Mouse (Mus musculus) intestine, postnatal 0 days (tissue): Measurements from ENCODE around the gene Nsg2. TPM values are rescaled to one million over a fixed set of nuclear protein-coding genes. Genes with fewer than 3 reads are reported as not detected.
"Not testable (repeated sequence)": the region's sequence is repeated elsewhere in the genome, so short reads cannot be mapped to it uniquely, and the experiment has no call there.

ENCODE experiments used
- ATAC-seq: fragments of 200-750 bp; cut with Nextera tagmentation; 2 replicates; pipeline ENCODE4 v1.8.0; 2017; ENCODE audit warnings: mild to moderate bottlenecking, moderate TSS enrichment, moderate library complexity
- H3K27ac ChIP-seq: fragments of 300-500 bp; sonication (generic); 2 replicates; pipeline ENCODE4 v1.5.1; 2014; ENCODE audit warnings: mild to moderate bottlenecking, low read depth, low read length, moderate library complexity
- H3K27me3 ChIP-seq: fragments of 300-500 bp; sonication (generic); replicated peaks from 2 replicates; pipeline ENCODE4 v1.6.1; 2014; ENCODE audit warnings: low read length, mixed read lengths; ENCODE audit not compliant: control insufficient read depth, insufficient read depth
- H3K36me3 ChIP-seq: fragments of 300-500 bp; sonication (generic); 2 replicates; pipeline ENCODE4 v1.6.1; 2014; ENCODE audit warnings: mild to moderate bottlenecking, moderate library complexity; ENCODE audit not compliant: control insufficient read depth, insufficient read depth
- H3K4me1 ChIP-seq: fragments of 300-500 bp; sonication (generic); replicated peaks from 2 replicates; pipeline ENCODE4 v1.6.1; 2014; ENCODE audit warnings: antibody characterized with exemption, low read length, mixed read lengths; ENCODE audit not compliant: control insufficient read depth, insufficient read depth
- H3K4me2 ChIP-seq: fragments of 300-500 bp; sonication (generic); replicated peaks from 2 replicates; pipeline ENCODE4 v1.6.1; 2014; ENCODE audit warnings: low read depth, mild to moderate bottlenecking, moderate library complexity
- H3K4me3 ChIP-seq: fragments of 300-500 bp; sonication (generic); 2 replicates; pipeline ENCODE4 v1.5.1; 2014; ENCODE audit warnings: low read depth, low read length
- H3K9ac ChIP-seq: fragments of 300-500 bp; sonication (generic); 2 replicates; pipeline ENCODE4 v1.6.1; 2014; ENCODE audit warnings: mild to moderate bottlenecking, low read depth, low read length
- H3K9me3 ChIP-seq: fragments of 300-500 bp; sonication (generic); 2 replicates; pipeline ENCODE4 v1.6.1; 2016; ENCODE audit warnings: mixed run types; ENCODE audit not compliant: control insufficient read depth
- CTCF ChIP-seq: sonication (generic); IDR thresholded peaks from 2 replicates; pipeline ENCODE4 v1.5.1; 2016; ENCODE audit warnings: low read depth, mild to moderate bottlenecking, control low read depth, antibody characterized with exemption, moderate library complexity
- WGBS: fragments of 180-500 bp; shearing (Covaris S2); extraction: QIAGEN DNeasy Blood & Tissue Kit; methylation state at CpG from one replicate; pipeline ENCODE4 v1.1.7; 2014; 5-methylcytosine and 5-hydroxymethylcytosine counted together
- polyA plus RNA-seq: library from polyadenylated mRNA; unstranded; fragments of >200 nt; fragmentation: Nextera tagmentation; extraction: Ambion mirVana; gene quantifications from 2 replicates; pipeline ENCODE4 v1.2.1, GENCODE M21; 2015

The Nsg2 gene
- polyA plus RNA-seq, 1 experiment from 2014 or later = 9.3 TPM

DNA sequence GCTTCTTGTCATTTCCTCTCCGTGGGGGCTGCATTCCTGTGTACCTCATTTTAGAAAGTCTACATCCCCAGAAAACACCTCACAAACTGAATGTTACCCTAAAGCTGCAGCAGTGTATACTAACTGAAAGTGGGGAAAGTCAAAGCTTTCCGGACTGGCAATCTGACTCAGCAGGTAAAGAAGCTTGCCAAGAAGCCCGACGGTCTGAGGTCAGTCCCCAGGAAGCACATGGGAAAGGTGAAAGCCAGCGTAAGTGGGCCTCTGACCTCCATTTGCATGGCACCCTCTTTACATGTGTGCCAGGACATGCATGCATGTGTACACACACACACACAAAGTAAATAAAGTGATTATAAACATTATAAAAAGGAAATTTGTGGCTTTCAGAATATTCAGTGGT, 24.6 kb upstream of the Nsg2 start:
- 73% methylated on average over 5 of the region's 5 CpGs for WGBS
- Histone ChIP-seq H3K36me3 (no peaks in the 10 kb centered on the region), H3K9me3 (no peaks in the 10 kb centered on the region), H3K27me3 (no peaks in the 10 kb centered on the region), H3K4me2 (no peak overlapping the region), H3K4me3 (no peak overlapping the region), H3K27ac (no peak overlapping the region), H3K9ac (no peak overlapping the region), H3K4me1 (no peaks in the 10 kb centered on the region)
- ATAC-seq = no peak
- TF ChIP-seq CTCF = no peak

DNA sequence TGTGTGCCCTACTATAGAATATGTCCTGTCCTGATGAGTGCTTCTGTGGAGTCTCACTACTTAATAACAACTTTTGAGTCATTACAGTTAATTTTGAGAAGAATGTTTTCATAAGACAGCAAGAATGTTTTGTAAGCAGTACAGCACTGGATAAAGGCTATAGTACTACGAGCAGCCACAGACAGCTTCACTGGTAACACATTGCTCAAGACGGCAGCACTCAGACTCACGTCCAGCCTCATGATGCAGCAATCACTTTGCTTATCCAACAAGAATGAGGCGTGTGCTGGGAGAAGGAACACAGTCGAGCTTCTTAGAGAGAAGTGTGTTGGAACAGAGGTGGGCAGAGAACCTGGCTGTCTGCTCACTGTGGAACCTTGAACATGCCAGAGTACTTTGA, 24.1 kb upstream of the Nsg2 start:
- no peak overlapping the region for H3K9ac ChIP-seq
- H3K4me3 ChIP-seq = no peak overlapping the region
- no peaks in the 10 kb centered on the region for H3K9me3 ChIP-seq
- WGBS = 33% methylated on average over 5 of the region's 5 CpGs
- H3K4me2 ChIP-seq = no peak overlapping the region
- H3K27me3 ChIP-seq = no peaks in the 10 kb centered on the region
- H3K36me3 ChIP-seq = no peaks in the 10 kb centered on the region
- TF ChIP-seq CTCF = no peak
- ATAC-seq = no peak
- H3K27ac ChIP-seq = no peak overlapping the region
- H3K4me1 ChIP-seq = no peaks in the 10 kb centered on the region

DNA sequence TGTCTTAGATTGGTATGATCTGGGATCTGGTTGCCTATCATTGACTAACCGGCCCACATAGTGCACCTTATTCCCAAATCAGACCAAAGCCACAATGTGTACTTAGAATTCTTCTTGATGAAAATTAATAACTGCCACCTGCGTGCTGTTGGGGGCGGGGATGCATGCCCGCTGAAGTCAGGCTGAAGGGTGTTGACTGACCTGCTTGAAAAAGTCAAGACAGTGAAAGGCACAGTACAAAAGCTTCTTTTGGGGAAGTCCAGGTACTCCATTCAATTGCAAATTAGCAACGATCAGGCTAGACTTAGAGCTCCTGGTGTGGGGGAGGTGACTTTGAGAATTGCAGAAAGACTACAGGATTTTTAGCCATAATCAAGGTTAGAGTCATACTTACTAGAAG, 20.2 kb upstream of the Nsg2 start:
- H3K4me1 ChIP-seq, H3K36me3 ChIP-seq, H3K4me2 ChIP-seq, H3K9ac ChIP-seq, H3K4me3 ChIP-seq, H3K27me3 ChIP-seq, H3K27ac ChIP-seq, H3K9me3 ChIP-seq, ATAC-seq: not testable (repeated sequence)
- 94% methylated on average over 5 of the region's 5 CpGs for WGBS

DNA sequence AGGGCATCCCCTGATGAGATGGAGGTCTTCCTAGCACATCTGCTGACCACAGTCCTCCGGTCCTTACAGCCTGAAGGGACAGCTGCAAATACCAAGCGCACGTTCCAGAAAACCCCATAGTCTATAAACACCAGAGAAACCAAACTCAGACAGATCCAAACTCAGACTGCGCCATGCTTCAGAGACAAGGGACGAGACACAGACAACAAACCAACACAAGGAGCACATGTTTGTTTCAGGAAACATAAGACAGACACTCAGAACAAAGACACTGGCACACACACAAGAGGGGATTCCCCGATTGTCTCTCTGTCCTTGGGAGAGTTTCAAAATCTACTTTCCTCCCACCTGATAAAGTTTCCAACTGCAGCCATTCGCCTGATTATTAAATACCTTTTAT, 18.4 kb upstream of the Nsg2 start:
- Histone ChIP-seq H3K27me3 (no peaks in the 10 kb centered on the region), H3K4me3 (no peak overlapping the region), H3K27ac (no peak overlapping the region), H3K4me2 (no peak overlapping the region), H3K36me3 (no peaks in the 10 kb centered on the region), H3K9me3 (no peaks in the 10 kb centered on the region), H3K9ac (no peak overlapping the region), H3K4me1 (no peaks in the 10 kb centered on the region)
- no peak for ATAC-seq
- 74% methylated on average over 7 of the region's 7 CpGs for WGBS
- TF ChIP-seq CTCF = no peak

DNA sequence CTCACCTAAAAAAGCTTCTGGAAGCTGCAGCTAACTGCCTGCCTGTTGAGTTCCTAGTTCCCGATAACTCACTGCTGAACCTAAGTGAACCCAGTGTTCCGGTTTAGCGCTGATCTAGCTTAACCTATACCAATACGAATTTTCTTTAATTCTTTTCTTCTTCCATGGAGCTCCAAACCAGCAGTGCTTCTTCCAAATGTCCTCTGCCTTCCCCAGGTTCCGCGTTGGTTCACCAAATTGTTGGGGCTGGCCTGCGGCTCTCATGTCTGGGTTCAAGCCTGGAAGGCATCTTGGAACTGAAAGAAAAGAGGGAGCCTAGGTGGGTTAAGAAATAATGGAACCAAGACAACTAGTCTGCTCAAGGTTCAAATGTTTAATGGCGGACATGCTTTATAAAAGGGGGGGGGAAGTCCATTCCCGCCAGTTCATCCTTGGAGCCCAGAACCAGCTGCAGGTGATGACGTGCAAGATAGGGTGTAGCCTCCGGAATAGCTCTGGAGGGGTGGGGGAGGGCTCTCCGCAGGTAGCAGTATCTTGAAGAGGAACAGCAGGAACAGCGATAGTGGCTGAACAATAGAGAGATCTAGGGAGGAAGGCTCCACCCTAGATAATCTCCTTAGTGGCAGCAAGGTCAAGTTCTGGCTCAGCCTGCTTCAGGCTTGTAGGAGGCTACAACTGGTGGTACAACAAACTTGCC, 17.9 kb upstream of the Nsg2 start:
- not testable (repeated sequence) for H3K27me3 ChIP-seq, H3K9ac ChIP-seq, H3K4me3 ChIP-seq, ATAC-seq, H3K4me2 ChIP-seq, H3K27ac ChIP-seq, H3K9me3 ChIP-seq, H3K4me1 ChIP-seq, H3K36me3 ChIP-seq
- 80% methylated on average over 13 of the region's 13 CpGs for WGBS

DNA sequence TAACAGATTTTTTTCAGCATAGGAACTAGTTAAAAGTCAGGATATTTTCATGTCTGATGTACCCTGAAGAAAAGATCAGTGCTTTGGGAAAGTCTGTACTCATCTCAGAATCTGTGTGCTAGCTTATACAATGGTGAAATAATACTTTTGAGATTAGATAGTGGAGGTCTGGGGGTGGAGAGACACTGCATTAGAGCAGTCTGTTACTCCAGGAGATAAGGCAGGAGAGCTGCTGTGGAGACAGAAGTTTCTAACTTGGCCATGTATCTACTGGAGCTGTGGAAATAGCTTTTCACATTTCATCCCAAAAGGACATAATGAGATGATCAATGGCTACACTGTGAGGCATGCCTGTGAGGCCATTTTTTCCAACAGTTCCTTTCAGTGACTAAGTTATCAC, 17.0 kb upstream of the Nsg2 start:
- Histone ChIP-seq H3K9me3 (no peaks in the 10 kb centered on the region), H3K9ac (no peak overlapping the region), H3K36me3 (no peaks in the 10 kb centered on the region), H3K4me1 (no peaks in the 10 kb centered on the region), H3K27ac (no peak overlapping the region), H3K27me3 (no peaks in the 10 kb centered on the region), H3K4me2 (no peak overlapping the region), H3K4me3 (no peak overlapping the region)
- no peak for ATAC-seq
- no peak for TF ChIP-seq CTCF

DNA sequence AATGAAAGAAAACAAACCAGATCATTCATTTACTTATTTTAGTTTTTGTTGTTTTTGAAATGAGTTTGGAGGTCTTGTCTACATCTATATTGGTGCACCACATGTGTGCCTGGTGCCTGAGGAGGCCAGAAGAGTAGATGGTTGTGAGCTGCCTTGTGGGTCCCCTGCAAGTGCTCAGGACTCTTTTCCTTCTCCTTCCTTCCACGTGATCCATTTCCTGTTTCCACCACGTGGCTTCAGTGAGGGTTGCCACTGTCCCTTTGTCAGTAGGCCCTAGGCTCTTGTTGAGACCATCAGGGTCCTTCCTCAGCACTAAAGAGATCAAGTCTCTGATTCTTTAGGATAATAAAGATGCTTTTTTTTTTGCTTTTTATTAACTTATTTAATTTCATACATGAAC, 15.5 kb upstream of the Nsg2 start:
- H3K9me3 ChIP-seq = no peaks in the 10 kb centered on the region
- no peak overlapping the region for H3K9ac ChIP-seq
- no peaks in the 10 kb centered on the region for H3K27me3 ChIP-seq

More for the DNA sequence above, 15.5 kb upstream of the Nsg2 start:
- H3K27ac ChIP-seq = no peak overlapping the region
- H3K4me1 ChIP-seq = no peaks in the 10 kb centered on the region
- no peak for TF ChIP-seq CTCF
- no peak overlapping the region for H3K4me3 ChIP-seq
- ATAC-seq = no peak
- WGBS = 61% methylated on average over 2 of the region's 2 CpGs
- no peak overlapping the region for H3K4me2 ChIP-seq
- no peaks in the 10 kb centered on the region for H3K36me3 ChIP-seq
